Mouse (Mus musculus): ENCODE results near the gene Thy1.

Thy1 gene

GRCm38 (mm10) chr9:44042836-44043707 is at the start of gene Thy1:
TSS of gene Thy1 (plus strand) at chr9:44043384.
- no peak for DNase-seq

- no peak for DNase-seq
These were observed 45.5 kb upstream of the Thy1 start for GRCm38 (mm10) chr9:43997681-43998080.

GRCm38 (mm10) chr9:43998851-43999250 is 44.3 kb upstream of the Thy1 start:
- no peak for DNase-seq

DNA sequence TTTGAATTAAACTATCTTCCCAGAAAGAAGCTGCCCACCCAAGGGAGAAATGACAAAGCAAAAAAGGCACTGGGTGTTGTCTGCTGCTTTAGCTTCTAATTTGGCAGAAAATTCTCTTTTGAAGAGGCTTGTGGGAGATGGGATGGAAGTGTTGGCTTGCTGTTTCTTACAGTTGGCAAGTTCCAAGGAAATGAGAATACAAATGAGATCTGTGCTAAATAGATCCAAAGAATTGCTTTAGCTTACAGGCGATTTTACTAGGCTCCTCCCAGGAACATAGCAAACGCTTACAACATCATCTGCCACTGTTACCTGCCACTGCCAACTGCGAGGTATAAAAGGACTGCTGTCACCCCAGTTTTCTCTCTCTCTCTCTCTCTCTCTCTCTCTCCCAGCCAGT is 38.8 kb upstream of the Thy1 start:
- DNase-seq = no peak

GRCm38 (mm10) chr9:44005305-44005704 is 37.9 kb upstream of the Thy1 start:
- no peak for DNase-seq

GRCm38 (mm10) chr9:44007323-44007722 is 35.9 kb upstream of the Thy1 start:
- no peak for DNase-seq

DNA sequence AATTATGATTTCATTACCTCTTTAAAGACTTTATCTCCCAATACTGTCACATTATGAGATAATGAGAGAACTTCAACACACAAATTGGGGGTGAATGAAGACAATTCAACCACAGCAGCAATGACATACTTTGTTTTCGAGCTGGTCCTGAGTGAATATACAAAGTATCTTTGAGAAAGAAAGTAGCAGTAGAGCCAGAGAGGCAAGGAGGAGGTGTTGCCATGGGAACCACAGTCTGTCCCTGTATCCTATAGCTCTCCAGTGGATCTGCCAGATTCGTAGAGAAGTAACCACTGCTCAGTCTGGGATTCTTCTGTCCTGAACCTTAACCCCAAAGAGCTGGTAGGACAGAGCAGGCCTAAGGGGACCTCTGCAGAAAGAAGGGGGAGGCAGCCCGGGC is 35.2 kb upstream of the Thy1 start:
- DNase-seq = no peak

DNA sequence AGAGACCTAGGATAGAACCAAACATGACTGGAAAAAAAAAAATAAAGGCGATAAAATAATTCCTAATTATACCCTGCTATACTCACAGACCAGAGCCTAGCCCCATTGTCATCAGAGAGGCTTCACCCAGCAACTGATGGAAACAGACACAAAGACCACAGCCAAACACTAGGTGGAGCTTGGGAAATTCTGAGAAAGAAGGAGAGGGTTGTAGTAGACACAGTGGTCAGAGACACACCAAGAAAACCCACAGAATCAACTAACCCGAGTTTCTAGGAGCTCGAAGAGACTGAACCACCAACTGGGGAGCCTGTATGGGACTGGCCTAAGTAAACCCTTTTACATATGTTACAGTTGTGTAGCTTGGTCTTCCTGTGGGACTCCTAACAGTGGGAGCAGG is 32.3 kb upstream of the Thy1 start:
- DNase-seq = no peak

GRCm38 (mm10) chr9:44011668-44012067 is 31.5 kb upstream of the Thy1 start:
- no peak for DNase-seq

DNA sequence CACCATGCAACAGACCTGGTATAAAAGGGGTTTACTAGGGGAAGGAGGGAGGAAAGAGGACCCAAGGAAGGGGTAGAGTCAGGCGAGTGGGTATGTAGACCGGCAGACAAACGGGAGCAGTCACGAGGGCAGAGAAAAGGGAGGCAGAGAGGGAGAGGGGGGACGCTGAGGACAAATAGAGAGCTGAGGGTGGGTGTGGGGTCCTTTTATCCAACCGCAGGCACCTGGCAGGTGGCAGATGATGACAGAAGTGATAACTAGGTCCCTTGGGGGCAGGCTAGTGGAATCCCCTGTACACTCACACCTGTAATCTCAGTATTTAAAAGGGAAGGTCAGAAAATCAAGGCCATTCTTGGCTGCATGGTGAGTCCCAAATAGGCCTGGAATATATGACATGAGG is 31.0 kb upstream of the Thy1 start:
- DNase-seq = no peak

DNA sequence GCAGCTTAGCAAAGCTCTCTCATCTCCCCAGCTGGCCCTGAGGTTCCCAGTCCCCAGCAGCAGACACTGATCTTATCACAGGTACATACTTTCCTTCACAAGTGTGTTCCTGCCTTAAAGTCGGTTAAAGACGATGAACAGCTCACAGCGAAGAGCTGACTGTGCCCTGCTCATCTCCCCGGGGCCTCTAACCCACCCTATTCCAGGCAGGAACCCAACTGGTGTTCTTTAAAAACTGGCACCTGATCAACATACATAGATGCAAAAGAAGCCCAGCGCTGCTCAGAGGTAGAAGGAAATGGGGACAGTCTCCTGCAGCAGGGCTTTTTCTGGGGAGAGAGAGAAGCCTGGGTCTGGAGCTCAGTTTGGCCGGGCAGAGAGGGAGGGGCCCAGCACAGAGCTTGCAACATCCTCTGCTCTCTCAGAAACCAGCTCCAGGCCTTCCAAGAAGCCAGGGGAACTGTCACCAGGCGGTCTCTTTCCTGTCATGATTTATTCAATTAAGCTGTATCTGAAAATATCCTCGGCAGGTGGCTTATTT is 30.4 kb upstream of the Thy1 start:
- no peak for DNase-seq

DNA sequence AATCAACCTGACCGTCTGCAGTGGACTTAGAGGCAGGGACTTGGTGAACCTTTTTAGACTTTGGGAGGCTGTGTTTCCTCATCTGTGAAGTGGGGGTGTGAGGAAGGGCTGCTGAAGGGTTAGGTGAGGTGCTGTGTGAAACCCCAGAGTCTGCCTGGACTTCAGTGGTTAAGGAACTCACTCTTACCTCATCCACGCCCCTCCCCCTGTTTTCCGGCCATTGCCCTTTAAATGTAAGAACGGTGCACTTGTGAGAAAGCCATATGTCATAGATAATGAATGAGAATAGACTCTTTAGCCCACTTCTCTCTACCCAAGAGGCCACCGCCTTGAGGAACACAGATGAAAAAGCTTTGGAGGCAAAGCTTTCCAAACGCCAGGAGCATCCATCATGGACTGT is 29.4 kb upstream of the Thy1 start:
- DNase-seq = no peak

- DNase-seq = no peak
These were observed 26.9 kb upstream of the Thy1 start for GRCm38 (mm10) chr9:44016304-44016703.

DNA sequence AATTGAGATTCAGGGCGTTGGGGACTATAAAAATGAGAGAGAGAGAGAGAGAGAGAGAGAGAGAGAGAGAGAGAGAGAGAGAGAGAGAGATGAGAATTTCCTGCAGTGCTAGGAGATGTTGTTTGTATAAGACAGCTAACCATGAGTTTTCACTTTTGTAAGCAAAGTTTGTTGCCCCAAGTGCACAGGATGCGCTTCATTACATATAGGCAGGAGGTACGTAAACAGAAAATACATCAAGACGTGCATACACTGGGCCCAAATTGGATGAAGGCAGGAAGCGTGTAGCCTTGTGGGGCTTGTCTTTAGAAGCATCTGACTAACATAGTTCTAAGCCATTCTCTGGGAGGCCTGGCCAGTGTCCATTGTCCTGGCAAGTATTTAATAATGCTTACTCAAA is 25.3 kb upstream of the Thy1 start:
- no peak for DNase-seq

- DNase-seq = no peak
These were observed 23.2 kb upstream of the Thy1 start for GRCm38 (mm10) chr9:44020001-44020400.

DNA sequence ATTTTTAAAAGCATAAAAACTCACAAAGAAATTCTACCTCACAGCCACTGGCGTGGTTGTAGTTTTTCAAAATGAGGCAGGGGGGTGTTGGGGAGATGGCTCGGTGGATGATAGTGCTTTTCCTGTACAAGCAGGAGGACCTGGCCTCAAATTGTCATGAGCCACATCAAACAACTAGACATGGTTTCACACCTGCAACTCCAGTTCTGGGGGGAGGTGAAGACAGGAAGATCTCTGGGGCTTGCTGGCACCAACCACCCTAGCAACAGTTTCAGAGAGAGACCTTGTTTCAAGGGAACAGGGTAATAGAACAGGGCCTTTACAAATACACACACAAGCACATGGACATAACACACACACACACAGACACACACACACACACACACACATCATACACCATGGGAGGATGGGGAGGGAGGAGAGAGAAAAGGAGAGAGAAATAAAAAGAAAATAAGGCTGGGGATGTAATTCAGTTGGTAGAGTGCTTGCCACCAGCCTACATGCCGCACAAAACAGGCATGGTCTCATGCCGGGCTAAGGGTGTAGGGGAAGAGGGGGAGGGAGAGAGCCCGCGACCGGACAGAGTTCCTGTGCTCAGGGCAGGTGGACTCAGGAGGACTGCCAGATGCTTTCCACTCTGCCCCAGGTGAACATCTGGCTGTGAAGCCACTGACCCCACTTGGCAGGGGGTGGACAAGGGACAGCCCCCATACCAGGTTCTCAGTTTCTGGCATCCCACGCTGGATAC is 20.9 kb upstream of the Thy1 start:
- DNase-seq = no peak

DNA sequence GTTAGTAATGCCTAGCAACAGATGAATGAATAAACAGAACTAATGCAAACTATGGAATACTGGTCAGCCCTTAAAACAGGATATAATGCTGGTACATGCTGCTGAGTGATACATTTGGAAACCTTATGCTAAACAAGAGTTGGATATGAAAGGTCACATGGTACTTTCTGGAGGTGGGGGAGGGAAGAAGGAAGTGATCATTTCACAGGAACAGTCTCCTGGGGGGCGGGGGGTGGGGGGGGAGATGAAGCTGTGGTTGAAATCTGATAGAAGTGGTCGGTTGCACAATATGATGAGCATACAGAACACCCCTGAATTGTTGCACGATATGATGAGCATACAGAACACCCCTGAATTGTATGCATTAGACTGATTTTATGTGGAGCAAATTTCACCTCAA is 19.1 kb upstream of the Thy1 start:
- no peak for DNase-seq

DNA sequence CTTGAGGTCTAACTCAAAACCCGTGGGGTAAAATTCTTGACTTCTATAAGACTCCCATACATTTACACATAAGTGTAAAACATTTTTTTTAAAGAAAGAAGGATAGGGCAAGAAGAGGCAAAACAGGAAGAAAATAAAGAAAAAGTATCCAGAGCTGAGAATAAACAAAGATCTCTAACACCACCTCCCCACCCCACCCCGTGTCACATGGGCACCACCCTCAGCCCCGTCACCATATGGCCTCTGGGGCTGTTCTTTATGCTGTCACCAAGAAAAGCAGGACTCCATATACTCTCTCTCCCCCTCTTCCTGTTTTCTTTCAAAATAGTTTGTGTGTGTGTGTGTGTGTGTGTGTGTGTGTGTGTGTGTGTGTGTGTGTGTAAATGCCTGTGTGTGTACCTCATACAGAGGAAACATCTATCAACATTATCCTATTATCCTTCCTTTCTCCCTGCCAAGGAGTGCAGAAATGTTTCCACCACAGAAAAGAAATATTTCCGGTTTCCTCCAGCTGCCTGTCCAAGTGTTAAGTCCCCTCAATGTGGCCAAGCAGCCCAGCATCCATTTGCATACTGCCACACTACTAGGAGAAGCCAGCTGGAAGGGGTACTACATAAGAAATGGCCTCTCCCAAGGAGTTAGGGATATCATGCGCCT is 13.5 kb upstream of the Thy1 start:
- no peak for DNase-seq

- DNase-seq = no peak
These were observed 12.5 kb upstream of the Thy1 start for GRCm38 (mm10) chr9:44030646-44031045.

DNA sequence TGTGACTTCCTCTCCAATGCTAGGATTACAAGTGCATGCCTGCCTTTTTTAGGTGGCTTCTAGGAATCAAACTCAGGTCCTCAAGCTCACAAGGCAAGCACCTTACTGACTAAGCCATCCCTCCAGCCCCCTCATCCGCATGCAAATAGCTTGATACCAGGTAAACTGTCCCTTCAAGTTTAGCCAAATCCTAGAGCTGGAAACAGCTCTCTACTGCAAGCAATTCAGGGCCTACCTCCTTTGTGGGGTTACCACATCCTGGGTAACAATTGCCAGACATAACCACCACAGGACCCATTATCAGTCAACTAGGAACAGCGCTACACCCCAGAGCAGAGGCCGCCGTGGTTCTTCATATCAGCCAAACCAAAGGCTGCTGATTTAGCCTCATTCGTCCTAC is 12.1 kb upstream of the Thy1 start:
- DNase-seq = no peak

DNA sequence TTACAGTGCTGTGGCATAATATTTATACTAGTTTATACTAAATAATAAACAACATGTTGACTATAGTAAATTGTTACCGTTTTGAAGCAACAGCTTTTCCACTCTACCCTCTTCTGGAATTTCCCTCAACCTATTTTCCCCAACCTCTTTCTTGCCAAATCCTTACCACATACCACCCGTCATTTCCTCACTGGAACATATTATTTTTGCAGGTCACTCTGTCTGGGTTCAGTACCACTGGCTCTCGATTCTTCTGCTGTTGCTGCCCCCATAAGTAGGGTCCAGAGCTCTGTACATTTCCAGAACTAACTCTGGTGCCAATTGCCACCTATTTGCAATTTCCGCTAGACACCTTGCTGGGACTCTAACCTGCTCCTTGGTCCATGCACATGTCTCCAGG is 11.2 kb upstream of the Thy1 start:
- DNase-seq = no peak

DNA sequence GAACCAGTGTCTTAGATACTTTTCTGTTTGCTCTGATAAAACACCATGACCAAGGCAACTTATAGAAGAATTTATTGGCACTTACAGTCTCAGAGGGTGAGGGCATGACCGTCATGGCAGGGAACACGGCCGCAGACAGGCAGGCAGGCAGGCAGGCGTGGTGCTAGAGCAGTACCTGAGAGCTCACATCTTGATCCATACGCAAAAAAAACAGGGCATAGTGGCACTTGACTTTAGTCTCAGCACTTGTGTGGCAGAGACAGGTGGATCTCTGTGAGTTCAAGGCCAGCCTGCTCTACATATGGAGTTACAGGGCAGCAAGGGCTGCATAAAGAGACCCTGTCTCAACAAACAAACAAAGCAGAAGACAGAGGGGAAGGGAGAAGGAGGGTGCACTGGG is 9.9 kb upstream of the Thy1 start:
- DNase-seq = no peak

DNA sequence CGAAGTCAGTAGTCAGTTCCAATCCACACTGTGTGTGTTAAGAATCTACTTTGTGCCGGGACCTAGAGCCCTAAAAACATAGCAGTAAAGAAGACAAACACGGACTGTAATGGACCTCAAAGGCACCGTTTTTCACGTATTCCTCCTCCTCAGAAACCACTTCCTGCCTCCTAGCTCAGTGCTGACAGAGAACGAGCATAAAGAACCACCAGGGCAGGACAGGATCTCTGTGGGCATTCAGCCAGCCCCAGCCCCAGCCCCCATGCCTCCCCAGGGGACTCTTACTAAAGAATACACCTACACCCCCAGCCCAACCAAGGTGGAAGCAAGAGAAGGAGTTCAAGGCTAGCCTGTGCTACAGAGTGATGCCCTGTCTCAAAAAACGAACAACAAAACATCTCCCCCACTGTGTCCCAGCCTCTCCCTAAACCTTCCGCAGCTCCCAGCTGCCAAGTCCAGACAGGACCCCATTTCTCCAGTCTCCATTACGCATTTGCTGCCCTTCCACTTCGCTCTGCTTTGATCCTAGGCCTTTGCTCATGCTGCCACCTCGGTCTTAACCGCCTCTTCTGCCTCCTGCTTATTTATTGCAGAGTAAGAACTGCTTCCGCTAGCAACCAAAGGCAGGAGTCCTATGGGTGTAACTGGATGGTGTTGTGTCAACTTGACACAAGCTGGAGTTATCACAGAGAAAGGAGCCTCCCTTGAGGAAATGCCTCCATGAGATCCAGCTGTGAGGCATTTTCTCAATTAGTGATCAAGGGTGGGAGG is 9.0 kb upstream of the Thy1 start:
- DNase-seq = no peak

Data from liver (tissue).